Mouse (Mus musculus): ENCODE data around the gene Ranbp2. TPM values are rescaled to one million over a fixed set of nuclear protein-coding genes. Genes with fewer than 3 reads are reported as not detected.

The Ranbp2 gene
- polyA plus RNA-seq, 1 experiment: 1.3 TPM

DNA sequence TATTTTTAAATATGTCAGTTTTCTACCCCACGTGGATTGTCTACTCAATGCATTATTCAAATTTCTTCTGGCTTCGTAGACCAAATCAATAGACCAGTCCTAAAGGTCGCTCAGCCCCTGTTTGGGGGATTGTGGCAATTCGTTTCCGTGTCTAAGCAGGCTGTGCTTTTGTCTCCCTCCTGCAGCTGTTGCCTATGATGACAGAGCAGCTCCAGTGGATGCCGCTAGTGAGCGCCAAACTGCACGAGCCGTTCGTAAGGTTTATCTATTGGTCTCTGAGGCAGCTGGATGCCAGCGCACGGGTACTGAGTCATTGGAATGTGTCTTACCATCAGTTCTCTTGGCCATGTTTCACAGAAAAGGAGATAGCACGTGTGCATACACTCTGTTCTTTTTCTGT, 93.9 kb downstream of the Ranbp2 start:
- H3K27me3 ChIP-seq (ENCODE audit: control insufficient read depth, insufficient read depth, low read length): no peaks in the 10 kb centered on the region
- H3K4me1 ChIP-seq (ENCODE audit: control insufficient read depth, insufficient read depth, insufficient read length, low read length): peaks cover 3% of the 10 kb centered on the region; the same call in 1 of the 2 replicates
- WGBS: 71% methylated on average over 13 of the region's 13 CpGs
- no peaks in the 10 kb centered on the region for H3K36me3 ChIP-seq (ENCODE audit: control insufficient read depth, insufficient read depth, low read length)
- TF ChIP-seq POLR2A (IDR thresholded peaks at IDR 0.05; ENCODE audit: low read depth, low read length) (no peak), CTCF (IDR thresholded peaks at IDR 0.05; ENCODE audit: extremely low read depth, insufficient read length, insufficient replicate concordance, low read depth, low read length) (peak; percentile 21; the same call in 1 of the 2 replicates)
- no peak overlapping the region for H3K27ac ChIP-seq (ENCODE audit: insufficient read depth, low read depth, low read length)
- H3K4me3 ChIP-seq (ENCODE audit: low read depth, low read length): no peak overlapping the region

Other genes with a start within 250 kb of the Ranbp2 start
- not detected in 2 replicates for gene AW822073, start 222.0 kb upstream of the Ranbp2 start, polyA plus RNA-seq (2012; rRNA removed)
- gene Duxf3, start 214.2 kb upstream of the Ranbp2 start, polyA plus RNA-seq (2012; rRNA removed): not detected in 2 replicates
- not detected in 2 replicates for gene Gm4981, start 210.2 kb upstream of the Ranbp2 start, polyA plus RNA-seq (2012; rRNA removed)
- gene Gcc2, start 191.4 kb upstream of the Ranbp2 start, polyA plus RNA-seq (2012; rRNA removed): 3.2 and 6.2 TPM in 2 replicates
- 3.5 and 4.5 TPM in 2 replicates for gene Lims1, start 123.5 kb upstream of the Ranbp2 start, polyA plus RNA-seq (2012; rRNA removed)
- gene Ccdc138, start 51.0 kb downstream of the Ranbp2 start, polyA plus RNA-seq (2012; rRNA removed): 0.20 and 0.32 TPM in 2 replicates
- 0.29 and 0.52 TPM in 2 replicates for gene Edar, start 228.7 kb downstream of the Ranbp2 start, polyA plus RNA-seq (2012; rRNA removed)

All from small intestine, adult 2 months (tissue).